Mouse (Mus musculus): Measurements from ENCODE around the gene Cpn2.

GRCm38 (mm10) chr16:30306102-30306501, 38.8 kb upstream of the Cpn2 start:
- TF ChIP-seq CTCF (IDR thresholded peaks at IDR 0.05; ENCODE audit: borderline replicate concordance, control insufficient read depth, extremely low read depth, insufficient read depth, low read length, poor library complexity) (no peak), POLR2A (IDR thresholded peaks at IDR 0.05; ENCODE audit: control insufficient read depth, extremely low read depth, insufficient read depth, low read length, poor library complexity) (no peak)
